Mouse (Mus musculus) fat pad, adult 2 months (tissue): Measurements from ENCODE around the gene Chmp5.

ENCODE experiments used
- DNase-seq: peaks from one replicate; pipeline ENCODE4 v3.0.0-alpha.2; 2011; ENCODE audit warnings: low read depth, low spot score; ENCODE audit errors: extremely low read depth

The Chmp5 gene

DNA sequence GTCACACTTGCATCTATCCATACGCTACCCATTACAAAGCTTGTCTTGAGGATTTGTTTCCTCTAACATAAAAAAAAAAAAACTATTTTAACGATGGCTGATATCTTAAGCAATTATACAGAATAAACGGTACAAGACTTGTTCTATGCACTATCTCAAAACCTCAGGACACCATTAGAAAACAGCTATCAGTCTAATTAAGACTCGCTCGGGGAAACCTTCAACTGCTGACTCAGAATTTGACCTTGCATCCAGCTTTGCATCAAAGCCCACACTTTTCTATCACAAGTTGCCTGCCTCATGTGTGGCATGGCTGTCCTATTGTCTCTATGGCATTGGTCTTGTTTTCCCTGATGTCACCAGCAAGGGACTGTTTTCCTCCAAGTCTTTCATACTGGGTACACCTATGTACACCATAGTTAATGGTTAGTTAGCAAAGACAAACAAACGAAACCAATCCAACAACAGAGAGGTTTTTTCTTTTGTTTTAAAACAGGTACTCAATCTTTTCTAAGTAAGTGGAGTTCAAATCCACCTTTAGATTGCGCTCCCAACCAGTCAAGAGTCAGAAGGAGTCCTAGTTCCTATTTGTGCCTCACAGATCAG is 1.6 kb upstream of the Chmp5 start:
- DNase-seq = no peak

DNA sequence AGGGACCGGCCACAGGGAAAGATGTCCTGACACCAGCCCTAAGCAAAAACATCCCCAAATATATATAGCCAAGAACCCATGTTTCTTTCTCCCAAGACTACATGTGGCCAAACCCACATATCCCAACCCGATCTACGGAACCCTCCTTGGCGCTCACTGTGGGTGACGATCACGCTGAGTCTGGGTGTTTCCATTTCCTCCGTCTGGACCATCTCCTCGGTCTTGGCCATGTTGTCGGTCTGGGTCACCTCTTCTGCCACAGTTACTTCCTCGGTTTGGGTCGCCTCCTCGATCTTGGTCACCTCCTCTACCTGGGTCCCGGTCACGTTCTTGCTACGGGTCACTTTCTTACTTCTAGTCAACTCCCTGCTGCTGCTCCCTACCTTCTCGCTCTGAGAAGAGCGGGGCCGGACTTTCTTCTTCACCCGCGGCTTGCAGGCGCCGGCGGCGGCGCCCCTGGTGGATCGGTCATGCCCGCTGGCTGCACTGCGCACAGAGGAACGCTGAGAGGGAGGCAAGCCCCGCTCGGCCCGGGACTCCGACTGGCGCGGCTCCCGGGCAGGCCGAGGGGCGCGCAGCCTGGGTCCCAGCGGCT is 545 bp upstream of the Chmp5 start:
- no peak for DNase-seq

DNA sequence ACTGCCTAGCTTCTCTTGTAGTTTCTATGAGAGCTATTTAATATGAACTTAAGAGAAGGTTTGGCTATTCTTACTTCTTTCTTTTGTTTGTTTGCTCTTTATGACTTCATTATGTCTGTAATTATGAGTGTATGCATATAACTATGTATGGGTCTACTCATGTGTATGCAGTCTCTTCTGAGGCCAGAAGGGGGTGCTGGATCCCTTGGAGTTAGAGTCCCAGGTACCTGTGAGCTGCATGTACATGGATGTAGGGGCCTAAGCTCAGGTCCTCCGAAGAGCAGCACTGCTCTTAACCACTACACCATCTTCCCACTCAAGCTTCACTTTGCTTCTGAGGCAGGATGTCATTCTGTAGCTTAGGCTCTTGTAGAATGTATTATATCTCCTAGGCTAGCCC is 5.3 kb downstream of the Chmp5 start:
- no peak for DNase-seq

DNA sequence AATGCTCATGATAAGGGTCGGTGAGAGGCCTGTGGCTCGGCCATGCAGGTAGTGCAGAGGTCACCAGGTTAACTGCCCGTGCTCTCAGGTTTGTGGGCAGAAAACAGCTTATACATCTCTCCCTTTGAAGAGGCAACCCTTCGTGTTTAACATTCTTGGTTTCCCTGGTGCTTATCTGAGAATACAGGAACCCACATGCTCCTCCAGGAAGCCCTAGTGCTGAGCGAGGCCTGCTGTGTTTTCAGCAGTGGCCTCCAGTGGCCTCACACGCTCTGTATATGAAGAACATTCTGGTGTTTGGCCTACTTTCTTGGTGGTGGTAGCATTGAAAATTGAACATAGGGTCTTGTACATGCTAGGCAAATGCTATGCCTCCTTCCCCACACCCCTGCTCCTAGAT is 7.7 kb downstream of the Chmp5 start:
- DNase-seq = no peak

DNA sequence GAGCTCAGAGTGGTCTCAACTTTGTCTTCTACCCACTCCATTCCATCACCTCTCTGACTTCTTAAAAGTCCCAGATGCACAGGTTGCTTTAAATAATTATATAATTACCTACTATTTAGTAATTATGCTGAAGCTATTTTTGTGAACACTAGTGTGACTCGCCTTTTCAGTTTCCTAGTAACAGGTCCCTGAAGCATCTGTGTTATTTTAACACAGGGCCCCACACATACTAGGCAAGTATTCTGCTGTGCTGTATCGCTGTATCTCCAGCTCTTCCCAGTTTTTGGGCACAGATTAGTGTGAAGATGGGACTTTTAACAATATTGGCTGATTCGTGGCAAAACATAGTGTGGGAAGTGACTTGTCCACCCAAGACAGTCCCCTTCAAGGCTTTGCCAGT is 15.3 kb downstream of the Chmp5 start:
- DNase-seq = no peak

DNA sequence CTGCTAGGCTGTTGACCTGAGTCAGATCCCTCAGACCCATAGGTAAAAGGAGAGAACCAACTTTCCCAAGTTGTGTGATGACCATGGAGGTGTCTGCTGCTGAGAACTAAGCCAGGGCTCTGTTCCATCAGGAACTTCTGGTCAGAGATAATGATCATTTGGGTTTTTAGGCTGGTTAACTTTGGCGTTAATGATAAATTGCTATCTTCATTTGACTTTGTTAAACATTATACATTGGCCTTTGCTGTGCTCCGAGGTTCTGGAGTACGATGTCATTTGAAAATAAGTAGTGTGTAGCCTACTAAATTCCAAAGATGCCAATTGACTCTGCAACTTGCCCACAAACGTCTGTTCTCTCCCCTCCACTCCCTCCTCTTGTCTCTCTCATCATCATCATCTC is 21.0 kb downstream of the Chmp5 start:
- DNase-seq = no peak

DNA sequence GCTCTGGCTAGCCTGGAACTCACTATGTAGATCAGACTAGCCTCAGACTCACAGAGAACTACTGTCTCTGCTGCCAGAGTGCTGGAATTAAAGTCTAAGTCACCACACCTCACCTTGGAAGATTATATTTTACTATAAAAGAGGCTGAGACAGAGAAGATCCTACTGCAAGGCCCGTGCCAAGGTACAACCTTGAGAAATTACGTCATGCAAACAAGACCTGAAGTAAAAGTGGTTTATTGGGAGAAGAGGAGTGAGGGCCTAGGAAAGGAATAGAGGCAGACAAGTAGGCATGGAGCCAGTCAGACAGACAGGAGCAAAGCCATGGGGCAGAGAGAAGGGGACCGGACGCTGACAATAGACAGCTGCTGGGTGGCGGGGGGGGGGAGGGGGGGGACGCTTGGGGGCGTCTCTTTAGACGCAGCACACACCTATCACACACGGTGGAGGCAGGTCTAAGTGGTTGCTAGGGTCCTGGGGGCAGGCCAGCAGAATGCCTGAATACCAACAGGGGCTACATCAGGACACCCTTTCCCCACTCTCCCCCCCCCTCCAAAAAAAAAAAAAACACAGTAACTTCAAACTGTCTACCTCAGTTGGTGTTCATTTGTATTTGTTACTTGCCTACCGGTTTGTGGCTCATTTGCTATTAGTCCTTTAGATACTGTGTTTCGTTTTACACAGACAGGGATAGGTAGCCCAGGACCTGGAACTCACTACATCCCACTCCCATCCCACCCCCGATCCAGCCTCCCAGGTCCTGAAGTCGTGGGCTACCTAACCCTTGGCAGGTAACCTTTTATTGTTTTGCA is 21.8 kb downstream of the Chmp5 start:
- no peak for DNase-seq

DNA sequence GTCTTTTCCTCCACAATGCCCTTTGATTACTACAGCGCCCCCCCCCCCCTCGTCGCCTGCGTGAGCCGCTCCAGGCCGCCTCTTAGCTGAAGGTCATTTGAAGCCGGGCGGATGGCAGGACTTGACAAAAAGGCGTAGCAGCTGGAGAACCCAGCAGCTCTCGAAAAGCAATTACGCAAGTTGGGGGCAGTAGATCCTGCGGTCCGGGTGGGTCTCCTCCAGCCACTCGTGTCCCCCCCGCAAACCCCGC is 22.3 kb downstream of the Chmp5 start:
- no peak for DNase-seq

DNA sequence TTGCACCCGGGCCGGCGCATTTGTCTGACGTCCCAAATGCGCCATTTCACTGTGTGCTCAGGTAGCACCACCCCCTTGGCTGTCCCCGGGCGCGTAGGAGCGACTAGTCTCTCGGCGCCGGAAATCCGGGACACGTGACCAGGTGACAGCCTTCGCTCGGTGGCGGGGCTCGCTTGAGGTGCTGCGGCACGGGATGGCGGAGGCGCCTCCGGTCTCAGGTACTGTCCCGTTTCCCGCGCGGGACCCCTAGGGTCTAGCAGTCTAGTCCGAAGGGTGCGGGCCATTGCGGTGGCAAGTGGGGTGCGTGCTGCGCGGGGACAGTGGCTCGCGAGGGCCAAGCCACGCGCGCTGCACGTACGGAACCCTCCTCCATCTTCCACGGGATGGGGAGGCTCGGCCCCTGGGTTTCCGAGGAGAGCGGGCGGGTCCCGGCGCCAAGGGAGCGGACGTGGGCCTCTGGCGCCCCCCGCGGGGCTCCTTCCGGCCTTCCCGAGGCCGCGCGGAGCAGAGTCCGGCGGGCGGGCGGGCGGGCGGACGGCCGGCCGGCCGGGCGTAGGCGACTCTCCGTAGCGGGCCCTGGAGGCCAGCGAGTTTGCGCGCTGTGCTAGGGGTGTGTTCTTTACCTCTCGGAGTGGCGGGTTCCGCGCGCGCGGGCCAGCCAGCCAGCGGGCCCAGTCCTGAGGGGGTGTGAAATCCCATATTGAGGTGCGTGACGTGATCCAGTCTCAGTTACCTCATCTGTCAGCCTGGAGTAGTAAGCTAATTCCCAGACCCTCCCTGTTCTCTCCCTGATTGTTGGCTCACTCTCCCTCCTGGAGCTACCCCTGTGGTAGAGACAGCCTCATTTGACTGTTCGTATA is 22.9 kb downstream of the Chmp5 start, which contains the start of gene Nfx1:
Gene Nfx1 (plus strand): TSS at position 65 of the 860 bp plus-strand sequence.
- DNase-seq = no peak

DNA sequence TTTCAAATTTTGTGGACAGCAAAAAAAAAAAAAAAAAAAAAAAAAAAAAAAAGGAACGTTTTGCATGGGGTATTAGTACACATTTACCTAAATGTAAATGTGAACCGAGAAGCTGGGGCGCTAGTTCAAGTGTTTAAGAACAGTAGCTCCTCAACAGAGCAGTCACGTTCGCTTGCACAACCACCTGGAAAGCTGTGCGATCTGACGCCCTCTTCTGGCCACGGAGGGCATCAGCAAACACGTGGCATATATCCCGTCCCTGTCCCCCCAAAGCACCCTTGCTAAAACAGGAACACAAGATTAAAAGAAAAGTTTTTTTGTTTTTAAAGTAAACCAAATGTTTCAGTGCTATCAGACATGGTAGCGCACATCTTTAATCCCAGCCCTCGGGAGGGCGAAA is 23.5 kb downstream of the Chmp5 start:
- DNase-seq = no peak

DNA sequence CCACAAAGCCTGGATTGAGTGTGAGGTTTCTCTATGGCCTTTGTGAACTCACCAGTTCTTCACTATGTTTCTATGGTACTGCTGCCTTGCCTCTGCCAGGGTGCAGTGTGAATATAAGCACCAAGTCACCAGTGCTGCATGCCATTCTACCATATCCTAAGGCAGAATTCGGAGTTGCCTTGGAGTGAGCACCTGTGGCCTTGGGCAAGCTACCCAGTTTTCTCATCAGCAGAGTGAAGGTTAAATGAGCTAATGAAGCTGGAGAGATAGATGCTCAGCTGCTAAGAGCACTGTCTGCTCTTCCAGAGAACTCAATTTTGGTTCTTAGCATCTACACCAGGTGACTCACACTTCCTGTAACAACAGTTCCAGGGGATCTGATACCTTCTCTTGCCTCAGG is 25.8 kb downstream of the Chmp5 start:
- DNase-seq = no peak

DNA sequence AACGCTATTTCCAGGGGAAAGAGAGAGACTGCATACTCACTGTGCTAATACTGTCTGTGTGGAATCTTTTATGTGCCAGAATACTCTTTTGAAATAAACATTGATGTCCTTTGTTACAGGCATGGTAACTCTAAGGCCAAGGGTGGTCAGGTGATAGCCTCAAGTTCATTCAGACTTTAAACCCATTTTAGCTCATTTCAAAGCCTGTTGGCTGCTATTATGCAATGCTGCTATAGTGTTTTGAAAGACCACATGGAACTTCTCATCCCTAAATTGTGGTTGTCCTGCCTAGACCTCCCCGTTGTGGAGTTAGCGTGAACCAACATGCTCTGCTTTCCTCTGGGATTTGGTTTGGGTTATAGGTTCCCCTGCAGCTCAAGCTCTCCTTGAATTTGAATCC is 27.5 kb downstream of the Chmp5 start:
- DNase-seq = peak; percentile 63

DNA sequence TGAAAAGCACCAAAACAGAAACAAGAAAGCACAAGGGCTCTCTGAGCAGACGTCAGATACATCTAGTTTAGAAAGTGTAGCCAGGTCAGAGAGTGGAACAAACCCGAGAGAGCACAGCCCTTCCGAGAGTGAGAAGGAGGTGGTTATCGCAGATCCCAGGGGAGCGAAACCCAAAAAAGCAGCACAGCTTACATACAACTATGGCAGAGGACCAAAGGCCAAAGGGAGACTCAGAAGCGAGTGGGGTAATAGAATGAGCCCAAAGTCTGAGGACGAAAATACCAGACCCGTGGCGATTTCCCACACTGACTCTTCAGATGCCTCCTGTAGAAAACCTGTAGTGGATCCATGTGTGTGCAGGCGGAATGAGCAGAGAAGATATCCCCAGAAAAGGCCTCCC is 28.4 kb downstream of the Chmp5 start:
- DNase-seq = no peak

DNA sequence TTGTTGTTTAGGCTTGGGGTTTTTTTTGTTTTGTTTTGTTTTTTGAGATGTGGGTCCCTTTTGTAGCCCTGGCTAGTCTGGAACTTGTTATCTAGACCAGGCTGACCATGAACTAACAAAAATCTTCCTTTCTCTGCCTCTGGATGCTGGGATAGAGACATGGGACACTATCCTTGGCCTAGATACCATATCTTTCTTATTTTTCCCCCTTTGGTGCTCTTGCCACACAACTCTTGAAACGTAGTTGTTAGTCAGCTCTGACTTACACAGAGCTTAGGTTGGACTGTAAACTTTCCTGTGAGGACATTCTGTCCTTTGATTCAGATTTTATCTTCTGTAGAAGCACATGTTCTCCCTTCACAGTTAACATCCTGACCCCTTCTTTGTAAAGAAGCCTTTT is 31.2 kb downstream of the Chmp5 start:
- DNase-seq = no peak

DNA sequence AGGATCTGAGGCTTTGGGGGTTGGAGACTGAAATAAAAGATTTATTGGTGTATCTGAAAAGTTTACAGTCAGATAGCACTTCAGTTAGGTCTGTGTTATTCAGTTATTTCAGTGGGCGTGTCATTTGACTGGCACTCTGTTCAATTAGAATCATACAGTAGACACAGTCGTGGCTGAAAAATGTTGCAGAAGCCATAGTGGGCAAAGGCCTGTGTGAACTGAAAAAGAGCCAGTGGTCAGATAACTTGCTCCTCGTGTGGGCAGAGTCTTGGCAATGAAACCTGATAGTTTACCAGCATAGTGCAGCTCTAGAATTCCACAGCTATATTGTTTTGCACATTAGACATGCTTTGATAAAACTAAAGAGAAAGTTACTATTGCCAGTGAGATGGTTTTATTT is 34.3 kb downstream of the Chmp5 start:
- no peak for DNase-seq

DNA sequence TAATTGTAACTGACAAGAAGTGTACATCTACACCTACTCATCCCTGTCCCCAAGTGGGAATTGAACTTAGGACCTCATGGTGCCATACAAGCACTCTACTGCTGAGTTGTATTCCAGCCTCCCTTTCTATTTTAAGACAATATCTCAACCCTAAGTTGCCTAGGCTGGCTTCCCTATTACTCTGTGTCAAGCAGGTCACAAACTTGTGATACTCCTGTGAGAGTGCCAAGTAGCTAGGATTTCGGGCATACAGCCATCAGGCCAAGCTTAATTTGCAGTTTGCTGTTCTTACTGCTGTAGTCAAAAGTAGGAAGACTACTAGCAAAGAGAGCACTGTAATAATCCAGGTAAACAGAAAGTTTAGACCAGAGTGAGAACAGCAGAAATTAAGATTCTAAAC is 35.5 kb downstream of the Chmp5 start:
- DNase-seq = no peak

DNA sequence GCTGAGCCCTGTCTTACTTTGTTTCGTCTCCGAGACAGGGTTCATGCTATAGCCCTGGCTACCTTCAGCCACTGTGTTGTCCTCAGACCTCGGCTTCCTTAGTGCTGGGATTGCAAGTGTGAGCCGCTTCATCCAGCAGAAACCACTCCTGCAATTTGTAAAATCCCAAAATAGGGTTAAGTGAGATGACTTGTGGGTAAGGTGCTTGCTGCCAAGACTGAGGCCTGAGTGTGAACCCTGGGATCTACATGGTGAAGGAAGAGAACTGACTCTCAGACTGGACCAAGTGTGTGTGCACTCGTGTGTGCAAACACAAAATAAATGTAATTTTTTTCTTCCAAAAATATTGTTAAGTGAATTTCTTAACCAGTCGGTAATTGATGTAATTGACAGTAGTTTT is 41.4 kb downstream of the Chmp5 start:
- no peak for DNase-seq

DNA sequence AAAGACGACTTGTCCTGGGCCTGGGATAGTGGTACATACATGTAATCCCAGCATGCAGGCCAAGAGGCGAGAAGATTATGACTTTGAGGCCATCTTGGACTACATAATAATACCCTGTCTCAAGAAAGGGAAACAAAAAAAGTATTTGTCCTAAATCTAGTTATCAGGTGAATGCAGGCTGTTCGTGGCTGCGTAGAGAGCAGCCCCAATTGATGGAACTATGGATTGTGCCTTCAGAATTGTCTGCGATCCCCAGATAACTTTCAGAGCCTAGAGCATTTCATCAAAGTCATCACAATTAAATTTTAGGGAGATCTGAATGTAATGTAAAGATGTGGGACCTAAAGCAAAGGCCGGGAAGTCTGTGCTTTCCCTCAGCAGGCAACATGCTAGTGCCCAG is 48.1 kb downstream of the Chmp5 start:
- DNase-seq = no peak

DNA sequence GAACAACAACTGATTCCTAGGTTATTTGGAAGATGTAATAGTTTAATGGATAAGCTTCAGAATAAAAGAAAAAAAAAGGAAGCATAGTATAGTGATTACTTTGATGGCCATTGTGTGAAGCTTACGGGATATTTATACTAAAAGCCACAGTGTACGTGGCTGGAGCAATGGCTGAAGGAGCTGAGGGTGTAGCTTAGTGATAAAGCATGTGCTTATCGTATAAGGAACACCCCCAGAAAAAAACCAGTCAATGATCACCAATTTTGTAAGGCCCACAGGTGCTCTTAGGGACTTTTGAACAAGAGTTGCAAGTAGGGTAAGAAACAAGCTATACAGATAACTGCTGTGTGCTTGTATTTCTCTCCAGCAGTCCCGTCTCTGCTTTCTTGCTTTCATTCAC is 49.7 kb downstream of the Chmp5 start:
- DNase-seq = no peak

DNA sequence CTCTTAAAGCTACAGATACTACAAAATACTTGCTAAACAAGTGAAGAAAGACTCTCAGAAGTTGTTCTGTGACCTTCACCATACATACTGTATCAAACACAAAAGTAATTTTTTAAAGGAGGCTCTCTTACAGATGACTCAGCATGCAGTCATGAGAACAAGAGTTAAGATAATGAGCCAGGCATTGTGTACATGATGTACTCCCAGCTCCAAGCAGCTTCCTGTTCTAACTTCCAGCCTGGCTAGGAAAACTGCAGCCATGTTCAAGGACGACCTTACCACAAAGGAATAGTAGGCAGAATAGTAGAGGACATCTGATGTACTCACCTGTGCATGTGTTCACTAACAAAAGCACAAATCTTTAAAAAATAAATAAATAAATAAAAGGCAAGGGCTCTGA is 52.1 kb downstream of the Chmp5 start:
- DNase-seq = no peak

DNA sequence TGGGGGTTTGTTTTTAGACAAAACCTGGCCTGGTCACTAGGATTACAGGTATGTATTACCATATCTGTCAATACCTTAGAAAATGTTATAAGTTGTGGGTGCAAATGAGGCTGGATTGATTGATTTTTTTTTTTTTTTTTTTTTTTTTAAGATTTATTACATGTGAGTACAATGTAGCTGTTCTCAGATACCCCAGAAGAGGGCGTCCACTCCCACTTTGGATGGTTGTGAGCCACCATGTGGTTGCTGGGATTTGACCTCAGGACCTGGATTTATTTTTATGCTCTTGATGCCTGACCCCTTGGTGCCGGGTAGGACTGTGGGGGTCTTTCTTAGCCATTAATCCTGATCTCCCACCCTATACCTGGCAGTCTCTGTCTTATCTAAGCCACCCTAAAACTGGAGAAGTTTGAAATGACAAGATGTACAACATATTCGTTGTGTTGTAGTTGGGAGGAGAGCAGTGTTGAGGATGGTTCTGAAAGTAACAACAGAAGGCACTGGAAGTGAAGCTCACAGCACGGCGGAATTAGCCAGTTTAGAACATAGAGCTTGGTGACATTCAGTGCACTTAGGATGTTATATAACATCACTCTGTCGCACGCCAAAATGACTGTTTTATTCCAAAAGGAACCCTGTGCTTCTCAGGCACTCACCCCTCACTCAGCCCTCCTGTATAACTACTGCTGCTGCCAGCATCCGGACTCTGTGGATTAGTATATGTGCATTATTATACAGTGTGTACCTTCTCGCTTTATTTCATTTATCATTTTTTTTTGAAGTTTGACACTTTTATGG is 52.8 kb downstream of the Chmp5 start:
- no peak for DNase-seq
